Mouse (Mus musculus) kidney, embryonic 15.5 days (tissue): ENCODE results near the gene Rorc. TPM values are rescaled to one million over a fixed set of nuclear protein-coding genes. Genes with fewer than 3 reads are reported as not detected.

Source experiments
- ATAC-seq: fragments of 200-750 bp; cut with Nextera tagmentation; replicated peaks from 2 replicates; pipeline ENCODE4 v1.8.0; 2017; ENCODE audit warnings: moderate TSS enrichment; ENCODE audit not compliant: low FRiP score
- H3K27ac ChIP-seq: fragments of 300-500 bp; sonication (generic); 2 replicates; pipeline ENCODE4 v1.5.1; 2015; ENCODE audit warnings: mild to moderate bottlenecking, inconsistent platforms
- H3K27me3 ChIP-seq: fragments of 300-500 bp; sonication (generic); 2 replicates; pipeline ENCODE4 v1.6.1; 2015; ENCODE audit warnings: inconsistent platforms
- H3K36me3 ChIP-seq: fragments of 300-500 bp; sonication (generic); 2 replicates; pipeline ENCODE4 v1.6.1; 2015; ENCODE audit warnings: inconsistent platforms
- H3K4me1 ChIP-seq: fragments of 300-500 bp; sonication (generic); 2 replicates; pipeline ENCODE4 v1.6.1; 2015; ENCODE audit warnings: inconsistent platforms
- H3K4me2 ChIP-seq: fragments of 300-500 bp; sonication (generic); 2 replicates; pipeline ENCODE4 v1.6.1; 2015; ENCODE audit warnings: moderate library complexity, mild to moderate bottlenecking, inconsistent platforms
- H3K4me3 ChIP-seq: fragments of 300-500 bp; sonication (generic); replicated peaks from 2 replicates; pipeline ENCODE4 v1.5.1; 2015; ENCODE audit warnings: mild to moderate bottlenecking, inconsistent platforms
- H3K9ac ChIP-seq: fragments of 300-500 bp; sonication (generic); 2 replicates; pipeline ENCODE4 v1.6.1; 2015; ENCODE audit warnings: mild to moderate bottlenecking, inconsistent platforms
- H3K9me3 ChIP-seq: fragments of 300-500 bp; sonication (generic); replicated peaks from 2 replicates; pipeline ENCODE4 v1.6.1; 2016; ENCODE audit warnings: inconsistent platforms
- WGBS: fragments of 180-500 bp; shearing (Covaris S2); methylation state at CpG from one replicate; pipeline ENCODE4 v1.1.7; 2015; ENCODE audit warnings: mixed read lengths; 5-methylcytosine and 5-hydroxymethylcytosine counted together
- polyA plus RNA-seq: library from polyadenylated mRNA; unstranded; fragments of >200 nt; fragmentation: Nextera tagmentation; extraction: Ambion mirVana; gene quantifications from 2 replicates; pipeline ENCODE4 v1.2.1, GENCODE M21; 2015

Rorc gene
- polyA plus RNA-seq, 1 experiment from 2014 or later: 9.6 TPM

- Histone ChIP-seq H3K36me3 (no peaks in the 10 kb centered on the region), H3K4me3 (no peak overlapping the region), H3K9ac (no peak overlapping the region), H3K4me1 (peaks cover 28% of the 10 kb centered on the region), H3K27ac (no peak overlapping the region), H3K27me3 (no peaks in the 10 kb centered on the region), H3K4me2 (no peak overlapping the region), H3K9me3 (no peaks in the 10 kb centered on the region)
- no peak for ATAC-seq
- 23% methylated on average over 13 of the region's 13 CpGs for WGBS
Observed at GRCm38 (mm10) chr3:94377028-94377923, 4.7 kb downstream of the Rorc start.

DNA sequence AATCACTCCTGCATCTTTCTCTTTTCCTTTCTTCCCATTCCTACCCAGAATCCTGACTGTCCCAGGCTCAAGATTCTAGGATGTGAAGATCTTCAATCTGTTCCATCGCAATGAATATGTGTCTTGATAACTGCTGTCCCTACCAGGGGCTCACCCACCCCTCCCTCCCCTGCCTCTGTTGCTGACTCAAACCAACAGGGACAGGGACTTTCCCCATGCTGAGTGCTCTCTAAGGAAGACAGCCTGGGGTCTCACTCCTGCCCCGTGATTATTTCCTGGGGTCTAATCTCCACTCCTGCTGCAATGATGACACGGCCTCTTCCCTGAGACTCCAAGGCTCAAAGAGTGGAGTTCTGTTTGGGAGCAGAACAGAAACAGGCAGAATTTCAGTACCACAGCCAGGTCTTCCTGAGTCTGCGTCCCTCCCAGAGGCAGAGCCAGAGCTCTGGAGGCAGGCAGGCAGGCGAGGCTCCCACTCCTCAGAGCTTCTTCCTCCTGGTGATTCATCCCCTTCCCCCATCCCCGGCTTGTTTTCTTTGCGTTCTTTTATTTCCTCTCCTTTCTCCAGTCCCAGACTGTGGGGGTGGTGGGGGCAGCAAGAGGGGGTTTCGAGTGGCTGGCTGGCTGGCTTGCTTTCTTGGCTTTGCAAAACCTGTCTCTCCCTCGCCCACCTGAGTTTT lies 7.4 kb downstream of the Rorc start:
- Histone ChIP-seq H3K27ac (no peak overlapping the region), H3K4me3 (no peak overlapping the region), H3K27me3 (no peaks in the 10 kb centered on the region), H3K36me3 (no peaks in the 10 kb centered on the region), H3K4me2 (no peak overlapping the region), H3K4me1 (peaks cover 5% of the 10 kb centered on the region), H3K9me3 (no peaks in the 10 kb centered on the region), H3K9ac (no peak overlapping the region)
- WGBS: 24% methylated on average over 9 of the region's 9 CpGs
- peak; percentile 41; the same call in 1 of the 2 replicates for ATAC-seq

DNA sequence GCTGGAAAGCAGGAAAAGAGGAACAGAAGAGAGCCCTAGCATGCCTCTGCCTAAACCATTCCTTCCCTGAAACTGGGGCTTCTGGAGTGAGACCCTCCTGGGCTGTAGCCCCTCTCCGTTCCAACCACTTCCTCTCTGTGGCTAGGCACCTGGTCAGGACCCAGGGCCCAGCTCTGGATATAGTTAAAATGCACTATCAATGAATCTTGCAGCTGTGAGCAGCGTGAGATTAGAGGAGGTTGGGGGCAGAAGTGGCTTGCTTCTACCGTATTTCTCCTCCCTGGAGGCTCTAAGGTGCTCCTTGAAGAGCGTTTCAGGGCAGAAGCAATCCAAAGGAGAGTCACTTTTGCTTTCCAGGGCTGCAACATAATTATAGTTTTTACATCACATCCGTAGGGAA lies 9.7 kb downstream of the Rorc start:
- no peak for ATAC-seq
- 71% methylated on average over 5 of the region's 5 CpGs for WGBS
- H3K9me3 ChIP-seq: no peaks in the 10 kb centered on the region
- H3K36me3 ChIP-seq: no peaks in the 10 kb centered on the region
- H3K9ac ChIP-seq: no peak overlapping the region
- no peak overlapping the region for H3K4me2 ChIP-seq
- no peaks in the 10 kb centered on the region for H3K27me3 ChIP-seq
- no peak overlapping the region for H3K27ac ChIP-seq
- H3K4me1 ChIP-seq: peaks cover 5% of the 10 kb centered on the region
- no peak overlapping the region for H3K4me3 ChIP-seq

DNA sequence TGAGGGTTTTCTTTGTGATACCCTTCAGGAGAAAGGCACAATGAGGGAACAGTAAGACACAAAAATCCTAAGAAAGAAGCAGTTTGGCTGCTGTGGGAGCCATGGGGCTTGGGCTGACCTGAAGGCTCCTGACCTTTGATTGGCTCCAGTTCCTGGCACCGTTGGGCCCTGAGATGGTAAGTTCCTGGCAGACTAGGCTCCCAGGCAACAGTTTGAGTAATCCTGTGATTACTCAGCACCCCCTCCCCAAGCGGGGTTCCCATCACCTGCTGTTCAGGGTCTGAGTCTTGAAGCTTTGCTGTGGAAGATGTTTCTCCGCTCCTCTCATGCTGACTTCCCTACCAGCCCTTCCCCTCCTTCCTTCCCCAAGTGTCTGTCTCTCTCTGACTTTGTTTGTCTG lies 10.9 kb downstream of the Rorc start:
- no peaks in the 10 kb centered on the region for H3K27me3 ChIP-seq
- ATAC-seq: no peak
- H3K4me1 ChIP-seq: peaks cover 5% of the 10 kb centered on the region
- no peak overlapping the region for H3K27ac ChIP-seq
- H3K4me2 ChIP-seq: no peak overlapping the region
- no peaks in the 10 kb centered on the region for H3K36me3 ChIP-seq
- H3K9ac ChIP-seq: no peak overlapping the region
- no peaks in the 10 kb centered on the region for H3K9me3 ChIP-seq
- WGBS: 65% methylated on average over 3 of the region's 3 CpGs
- H3K4me3 ChIP-seq: no peak overlapping the region

DNA sequence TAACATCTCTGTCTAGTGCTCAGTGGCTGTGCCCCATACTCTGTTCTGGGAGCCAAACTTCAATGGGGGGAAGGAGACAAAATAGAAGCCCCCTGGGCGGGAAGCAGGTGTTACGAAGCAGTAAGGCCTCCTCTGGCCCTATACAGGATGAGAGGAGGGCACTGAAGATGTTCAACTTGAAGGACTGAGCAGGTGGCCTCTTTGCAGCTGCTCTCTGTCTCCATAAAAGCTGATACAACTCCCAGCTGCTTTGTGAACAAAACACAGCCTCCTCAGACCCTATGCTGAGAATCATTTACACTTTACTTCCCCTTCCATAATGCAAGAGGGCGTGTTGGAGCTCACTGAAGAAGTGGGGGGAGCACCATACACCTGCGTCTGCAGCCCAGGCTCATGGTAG lies 14.1 kb downstream of the Rorc start:
- H3K27ac ChIP-seq: no peak overlapping the region
- WGBS: 60% methylated on average over 4 of the region's 4 CpGs

GRCm38 (mm10) chr3:94387391-94387790 lies 14.8 kb downstream of the Rorc start:
- WGBS: 86% methylated on average over 10 of the region's 10 CpGs
- no peak for ATAC-seq
- H3K4me3 ChIP-seq: no peak overlapping the region
- no peaks in the 10 kb centered on the region for H3K9me3 ChIP-seq
- no peak overlapping the region for H3K9ac ChIP-seq
- no peak overlapping the region for H3K27ac ChIP-seq
- no peaks in the 10 kb centered on the region for H3K27me3 ChIP-seq
- no peaks in the 10 kb centered on the region for H3K4me1 ChIP-seq
- H3K36me3 ChIP-seq: no peaks in the 10 kb centered on the region
- no peak overlapping the region for H3K4me2 ChIP-seq

More for the DNA sequence above, 14.1 kb downstream of the Rorc start:
- Histone ChIP-seq H3K9me3 (no peaks in the 10 kb centered on the region), H3K27me3 (no peaks in the 10 kb centered on the region), H3K4me1 (no peaks in the 10 kb centered on the region), H3K4me2 (no peak overlapping the region), H3K9ac (no peak overlapping the region), H3K4me3 (no peak overlapping the region), H3K36me3 (no peaks in the 10 kb centered on the region)
- ATAC-seq: no peak

DNA sequence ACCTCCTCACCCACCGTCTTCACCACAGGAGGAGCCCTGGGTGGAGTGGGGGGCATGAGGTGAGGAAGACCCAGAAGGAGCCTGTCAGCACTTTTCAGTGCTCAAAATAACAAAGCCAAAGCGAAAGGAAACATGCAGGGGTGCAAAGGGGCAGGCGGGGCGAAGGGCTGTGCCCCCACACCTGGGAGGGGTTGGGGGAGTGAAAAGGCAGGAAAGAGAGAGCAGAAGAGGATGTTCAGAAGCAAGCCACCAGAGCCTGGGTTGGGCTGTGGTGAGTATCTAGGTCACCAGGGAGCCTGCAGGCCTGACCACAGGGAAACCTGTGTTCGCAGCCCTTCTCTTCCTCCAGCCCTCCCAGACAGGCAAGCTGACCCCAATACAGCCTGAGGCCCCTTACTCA lies 15.5 kb downstream of the Rorc start:
- Histone ChIP-seq H3K4me2 (no peak overlapping the region), H3K4me3 (no peak overlapping the region), H3K9me3 (no peaks in the 10 kb centered on the region), H3K27ac (no peak overlapping the region), H3K27me3 (no peaks in the 10 kb centered on the region), H3K4me1 (no peaks in the 10 kb centered on the region), H3K9ac (no peak overlapping the region), H3K36me3 (no peaks in the 10 kb centered on the region)
- no peak for ATAC-seq
- WGBS: 68% methylated on average over 5 of the region's 5 CpGs

GRCm38 (mm10) chr3:94389420-94389819 lies 16.8 kb downstream of the Rorc start:
- Histone ChIP-seq H3K4me3 (no peak overlapping the region), H3K4me1 (no peaks in the 10 kb centered on the region), H3K36me3 (no peaks in the 10 kb centered on the region), H3K9me3 (no peaks in the 10 kb centered on the region), H3K27me3 (no peaks in the 10 kb centered on the region), H3K9ac (no peak overlapping the region), H3K27ac (no peak overlapping the region), H3K4me2 (no peak overlapping the region)
- no peak for ATAC-seq
- 93% methylated on average over 16 of the region's 16 CpGs for WGBS

DNA sequence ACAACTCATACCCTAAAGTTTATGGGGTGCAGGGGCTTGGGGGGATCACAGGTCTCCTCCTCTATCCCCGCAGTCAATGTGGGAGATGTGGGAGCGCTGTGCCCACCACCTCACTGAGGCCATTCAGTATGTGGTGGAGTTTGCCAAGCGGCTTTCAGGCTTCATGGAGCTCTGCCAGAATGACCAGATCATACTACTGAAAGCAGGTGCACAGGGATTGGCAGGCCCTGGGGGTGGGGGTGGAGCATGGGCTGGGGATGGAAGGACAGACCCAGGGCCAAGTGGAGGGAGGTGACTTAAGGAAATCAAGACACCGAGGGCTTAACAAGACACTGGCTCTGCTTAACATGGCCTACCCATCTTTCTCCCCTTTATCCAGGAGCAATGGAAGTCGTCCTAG lies 18.4 kb downstream of the Rorc start:
- Histone ChIP-seq H3K9me3 (no peaks in the 10 kb centered on the region), H3K4me3 (no peak overlapping the region), H3K36me3 (no peaks in the 10 kb centered on the region), H3K4me1 (no peaks in the 10 kb centered on the region), H3K9ac (no peak overlapping the region), H3K27me3 (no peaks in the 10 kb centered on the region), H3K27ac (no peak overlapping the region), H3K4me2 (no peak overlapping the region)
- ATAC-seq: no peak
- 86% methylated on average over 5 of the region's 5 CpGs for WGBS

- 85% methylated on average over 2 of the region's 2 CpGs for WGBS
- no peaks in the 10 kb centered on the region for H3K9me3 ChIP-seq
Observed at GRCm38 (mm10) chr3:94392128-94392527, 19.5 kb downstream of the Rorc start.

GRCm38 (mm10) chr3:94393049-94393448 lies 20.5 kb downstream of the Rorc start:
- Histone ChIP-seq H3K27ac (no peak overlapping the region), H3K27me3 (peaks cover 17% of the 10 kb centered on the region), H3K4me3 (no peak overlapping the region), H3K4me1 (no peaks in the 10 kb centered on the region), H3K9ac (no peak overlapping the region), H3K9me3 (no peaks in the 10 kb centered on the region), H3K4me2 (no peak overlapping the region), H3K36me3 (no peaks in the 10 kb centered on the region)
- no peak for ATAC-seq
- 73% methylated on average over 4 of the region's 4 CpGs for WGBS

More at GRCm38 (mm10) chr3:94392128-94392527, 19.5 kb downstream of the Rorc start:
- Histone ChIP-seq H3K4me3 (no peak overlapping the region), H3K9ac (no peak overlapping the region), H3K27me3 (peaks cover 7% of the 10 kb centered on the region), H3K4me1 (no peaks in the 10 kb centered on the region), H3K36me3 (no peaks in the 10 kb centered on the region), H3K27ac (no peak overlapping the region), H3K4me2 (no peak overlapping the region)
- ATAC-seq: no peak

GRCm38 (mm10) chr3:94396336-94396735 lies 23.7 kb downstream of the Rorc start:
- Histone ChIP-seq H3K36me3 (no peaks in the 10 kb centered on the region), H3K9ac (no peak overlapping the region), H3K27me3 (peaks cover 48% of the 10 kb centered on the region), H3K9me3 (no peaks in the 10 kb centered on the region), H3K4me2 (no peak overlapping the region), H3K4me3 (no peak overlapping the region), H3K4me1 (peaks cover 9% of the 10 kb centered on the region), H3K27ac (no peak overlapping the region)
- ATAC-seq: no peak
- 71% methylated on average over 1 of the region's 1 CpGs for WGBS
